Mouse (Mus musculus): ENCODE measurements around the gene Pom121.

- TF ChIP-seq CTCF (IDR thresholded peaks at IDR 0.05; ENCODE audit: low read depth) = no peak
- no peak for TF ChIP-seq EP300 (IDR thresholded peaks at IDR 0.05; ENCODE audit: low read depth)
Observed at GRCm38 (mm10) chr5:135405437-135405836, 11.1 kb upstream of the Pom121 start.
